Comparison of ENCODE assay signal across 9 mouse cellular contexts in the genomic region with DNA sequence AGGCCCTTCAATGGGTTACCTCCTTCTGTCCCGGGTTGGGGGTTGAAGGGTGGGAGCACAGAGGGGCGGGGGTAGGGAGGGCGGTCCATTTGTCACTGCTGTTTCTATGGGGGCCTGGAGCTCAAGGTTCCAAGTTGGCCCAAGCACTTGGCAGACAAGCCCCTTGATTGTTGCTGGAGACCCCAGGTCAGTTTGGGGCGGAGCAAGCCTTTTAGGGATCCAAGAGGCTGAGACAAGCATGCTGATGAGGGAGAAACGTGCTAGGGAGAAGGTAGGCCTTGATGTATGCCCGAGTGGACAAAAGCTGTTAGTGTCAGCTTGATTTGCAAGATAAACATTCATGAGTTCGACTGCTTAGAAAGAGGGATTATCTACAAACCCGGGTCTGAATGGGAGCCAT. TPM values are rescaled to one million over a fixed set of nuclear protein-coding genes. Genes with fewer than 3 reads are reported as not detected.
DNase-seq lines count a peak whose midpoint lies in the region; ATAC-seq lines count a peak whose summit lies in the region.
"Had no signal": no experiment of that assay in that cellular context is flagged by ENCODE, and none has a peak within 500 bp of the region (broad histone marks: within the 10 kb centered on the region; RNA-seq: fewer than 3 reads in every experiment).

No protein-coding gene starts in this region.

- peaks cover 11% of the 10 kb centered on the region for H3K4me1 ChIP-seq in heart, embryonic 10.5 days
- no peaks in the 10 kb centered on the region; the same call in 1 of the 2 replicates for H3K4me1 ChIP-seq in liver, embryonic 15.5 days (replicated peaks)

- peak overlapping the region; percentile 91 for H3K27ac ChIP-seq in heart, embryonic 10.5 days
- H3K27ac ChIP-seq in liver, embryonic 15.5 days (replicated peaks), result no peak overlapping the region

- no peaks in the 10 kb centered on the region for H3K9me3 ChIP-seq in heart, embryonic 10.5 days
- H3K9me3 ChIP-seq in liver, embryonic 15.5 days (replicated peaks), result no peaks in the 10 kb centered on the region

- H3K4me3 ChIP-seq in heart, embryonic 10.5 days, result peak overlapping the region; percentile 64
- H3K4me3 ChIP-seq in liver, embryonic 15.5 days (replicated peaks), result no peak overlapping the region

- no peak for ATAC-seq in liver, embryonic 15.5 days (ENCODE audit: insufficient read depth)

- no peaks in the 10 kb centered on the region for H3K27me3 ChIP-seq in heart, embryonic 10.5 days (ENCODE audit: insufficient read depth, poor library complexity, severe bottlenecking)
- no peaks in the 10 kb centered on the region for H3K27me3 ChIP-seq in liver, embryonic 15.5 days

- DNase-seq in heart, embryonic 10.5 days (ENCODE audit: low spot score), result no peak
- no peak for DNase-seq in heart, adult 9 months (ENCODE audit: low spot score in 2 of 2)
- DNase-seq in thymus, postnatal 4 days, result peak; percentile 10
- DNase-seq in thymus, postnatal 25 days, result no peak
- DNase-seq in urinary bladder, postnatal 36 days (ENCODE audit: low spot score in 2 of 2), result no peak
- DNase-seq in gastrocnemius, adult 18-20 months (ENCODE audit: low spot score), result no peak
- no peak for DNase-seq in gastrocnemius, postnatal 10 days

- WGBS in heart, embryonic 10.5 days, result 16% methylated on average over 8 of the region's 8 CpGs
- 32% methylated on average over 8 of the region's 8 CpGs for WGBS in liver, embryonic 15.5 days (ENCODE audit: insufficient replicate concordance)

- H3K36me3 ChIP-seq in heart, embryonic 10.5 days, result no peaks in the 10 kb centered on the region
- H3K36me3 ChIP-seq in liver, embryonic 15.5 days (replicated peaks), result no peaks in the 10 kb centered on the region

- H3K4me2 ChIP-seq in liver, embryonic 15.5 days, result peak overlapping the region; percentile 58; the same call in 1 of the 2 replicates

- no peak overlapping the region for H3K9ac ChIP-seq in liver, embryonic 15.5 days

RNA-seq across cellular contexts. Expression of a gene that starts 40.9 kb away (rescaled TPM):
- not detected in 2 replicates for polyA plus RNA-seq in heart, embryonic 10.5 days (2016; fragmentation: Nextera tagmentation; extraction: Ambion mirVana)
- polyA plus RNA-seq in liver, embryonic 15.5 days (2015; fragmentation: Nextera tagmentation; extraction: Ambion mirVana), result not detected in 2 replicates
- not detected for total RNA-seq in gastrocnemius, adult 18-20 months (2021)
- not detected for total RNA-seq in gastrocnemius, postnatal 10 days (2021)
- total RNA-seq: megakaryocyte, adult 5-6 weeks had no signal
